Mouse (Mus musculus): Measurements from ENCODE around the gene Maz. TPM values are rescaled to one million over a fixed set of nuclear protein-coding genes. Genes with fewer than 3 reads are reported as not detected.

Maz gene
- total and polyA plus RNA-seq, 3 experiments, result 98.7 to 840 (median 114) TPM

DNA sequence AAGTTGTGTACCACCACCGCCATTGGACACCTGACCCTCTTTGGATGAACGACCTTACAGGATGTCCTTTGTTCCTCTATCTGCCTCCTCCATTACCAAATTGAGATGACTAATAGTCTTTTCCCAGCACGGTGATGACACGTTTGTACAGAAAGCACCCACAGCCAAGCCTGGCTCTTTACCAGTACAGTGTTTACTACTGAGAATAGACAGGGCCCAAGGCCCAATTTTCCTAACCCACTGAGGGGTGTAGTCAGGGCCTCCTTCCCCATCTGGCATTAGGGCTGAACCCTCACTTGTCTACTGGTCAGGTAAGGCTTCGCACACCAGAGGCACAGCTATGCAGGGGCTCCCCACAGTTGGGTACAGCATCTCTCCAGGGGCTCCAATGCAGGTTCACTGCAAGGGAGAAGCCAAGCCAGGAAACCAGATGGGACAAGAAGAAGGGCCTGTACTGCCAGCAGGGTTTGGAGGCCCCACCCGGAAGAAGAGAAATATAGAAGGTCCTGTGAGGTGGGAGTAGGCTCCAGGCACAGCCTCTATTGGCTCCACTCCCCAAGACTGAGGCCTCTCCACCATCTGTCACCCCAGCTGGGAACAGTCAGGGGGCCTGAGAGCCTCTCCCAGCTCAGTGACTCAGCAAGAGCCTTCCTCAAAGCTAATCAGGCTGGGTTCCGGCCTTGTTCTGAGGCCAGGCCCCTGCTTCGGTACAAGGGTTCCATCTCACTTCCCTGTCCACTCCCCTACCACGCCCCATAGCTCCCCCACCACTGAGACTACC lies 18.4 kb downstream of the Maz start:
- DNase-seq, result peak; percentile 77

DNA sequence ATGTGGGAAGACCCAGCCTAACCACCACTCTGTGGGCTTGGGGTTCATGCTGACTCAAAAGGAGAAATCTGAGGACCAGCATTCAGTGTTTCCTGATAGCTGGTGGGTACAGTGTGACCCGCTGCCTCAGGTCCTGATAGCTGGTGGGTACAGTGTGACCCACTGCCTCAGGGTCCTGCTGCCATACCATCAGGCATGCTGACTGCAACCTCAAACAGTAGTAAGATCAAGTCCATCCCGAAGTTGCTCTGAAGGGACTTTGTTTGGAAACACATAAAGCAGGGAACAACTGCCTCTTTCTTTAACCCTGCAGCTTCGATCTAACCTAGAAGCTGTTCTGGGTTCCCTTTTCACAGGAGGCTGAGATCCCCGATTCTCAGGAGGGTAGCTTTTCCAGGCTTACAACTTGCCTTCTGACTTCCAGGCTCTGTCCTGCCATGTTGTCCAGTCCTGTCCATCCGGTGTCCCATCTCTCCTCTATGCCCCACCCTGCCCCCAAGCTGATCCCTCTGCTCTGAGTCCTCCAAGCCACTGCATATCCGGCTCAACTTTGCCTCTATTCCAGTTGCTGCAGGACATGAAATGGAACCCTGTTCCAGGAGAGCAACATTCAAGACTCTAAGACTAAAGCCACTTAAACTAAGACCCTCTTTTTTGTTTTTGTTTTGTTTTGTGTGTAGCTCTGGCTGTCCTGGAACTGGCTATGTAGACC lies 19.4 kb downstream of the Maz start:
- DNase-seq, result no peak

- DNase-seq, result no peak
These were observed 22.5 kb downstream of the Maz start for GRCm38 (mm10) chr7:127004122-127004875.

GRCm38 (mm10) chr7:127003620-127004019 lies 23.2 kb downstream of the Maz start:
- no peak for DNase-seq

GRCm38 (mm10) chr7:126999568-126999967 lies 27.3 kb downstream of the Maz start:
- DNase-seq, result no peak

DNA sequence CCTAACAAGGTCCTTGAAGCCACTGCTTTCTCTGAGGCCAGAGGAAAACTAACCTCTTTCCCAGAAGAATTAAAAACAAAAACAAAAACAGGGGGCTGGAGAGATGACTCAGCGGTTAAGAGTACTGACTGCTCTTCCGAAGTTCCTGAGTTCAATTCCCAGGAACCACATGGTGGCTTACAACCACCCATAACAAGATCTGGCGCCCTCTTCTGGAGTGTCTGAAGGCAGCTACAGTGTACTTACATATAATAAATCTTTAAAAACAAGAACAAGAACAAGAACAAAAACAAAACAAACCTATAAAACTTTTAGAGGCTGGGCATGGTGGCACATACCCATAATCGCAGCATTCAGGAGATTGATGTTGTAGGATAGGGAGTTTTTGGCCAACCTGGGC lies 30.4 kb downstream of the Maz start:
- DNase-seq, result no peak

GRCm38 (mm10) chr7:126988816-126989215 lies 38.0 kb downstream of the Maz start:
- DNase-seq, result no peak

- DNase-seq, result peak; percentile 36
These were observed 40.5 kb downstream of the Maz start for GRCm38 (mm10) chr7:126986319-126986718.

DNA sequence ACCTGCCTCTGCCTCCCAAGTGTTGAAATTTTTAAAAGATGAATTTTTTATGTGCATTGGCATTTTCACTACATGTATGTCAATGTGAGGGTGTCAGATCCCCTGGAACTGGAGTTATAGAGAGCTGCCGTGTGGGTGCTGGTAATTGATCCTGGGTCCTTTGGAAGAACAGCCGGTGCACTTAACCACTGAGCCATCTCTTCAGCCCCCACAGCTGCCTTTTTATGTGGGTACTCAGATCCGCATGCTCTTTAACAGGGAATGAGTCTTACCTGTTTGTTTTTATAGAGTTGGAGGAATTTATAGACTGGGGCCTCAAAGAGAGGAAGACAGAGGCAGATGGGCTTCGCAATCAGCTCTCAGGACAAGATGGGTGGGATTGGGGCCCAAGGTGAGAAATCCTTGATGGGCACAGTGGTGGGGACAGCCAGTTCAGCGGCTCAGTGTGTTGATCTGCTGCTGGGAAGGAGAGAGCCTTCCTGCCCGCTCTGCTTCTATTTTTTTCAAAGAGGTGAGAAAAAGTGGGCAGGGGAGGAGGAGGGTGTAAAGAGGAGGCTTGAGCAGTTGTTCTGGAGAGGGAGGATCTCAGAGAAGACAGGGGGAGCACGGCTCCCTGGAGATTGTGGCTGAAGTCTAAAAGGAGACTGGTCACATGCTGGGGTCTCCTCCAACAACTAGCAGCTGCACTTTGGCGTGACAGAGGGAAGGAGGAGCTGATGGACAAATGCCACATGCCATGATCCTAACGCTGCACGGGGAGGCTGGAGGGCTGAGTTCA lies 42.0 kb downstream of the Maz start:
- DNase-seq, result no peak

- no peak for DNase-seq
These were observed 43.7 kb downstream of the Maz start for GRCm38 (mm10) chr7:126983113-126983512.

- no peak for DNase-seq
These were observed 44.8 kb downstream of the Maz start for GRCm38 (mm10) chr7:126982054-126982453.

DNA sequence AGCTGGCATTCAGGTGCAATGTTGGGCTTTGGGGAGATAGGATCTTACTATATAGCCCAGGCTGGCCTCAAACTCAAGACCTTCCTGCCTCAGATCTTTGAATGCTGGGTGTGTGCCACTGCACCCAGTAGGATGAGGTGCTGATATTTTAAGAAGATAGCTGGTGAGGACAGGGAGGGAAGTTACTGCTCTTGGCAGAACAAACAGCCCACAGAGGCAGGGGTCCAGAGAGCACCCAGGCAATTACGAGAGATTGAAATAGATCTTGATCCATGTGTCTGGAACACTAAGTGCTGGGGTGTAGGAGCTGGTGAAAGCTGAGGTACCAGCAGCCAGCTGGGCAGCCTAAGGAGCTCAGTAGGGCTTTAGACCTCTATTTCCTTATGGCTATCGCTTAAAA lies 45.2 kb downstream of the Maz start:
- DNase-seq, result no peak

DNA sequence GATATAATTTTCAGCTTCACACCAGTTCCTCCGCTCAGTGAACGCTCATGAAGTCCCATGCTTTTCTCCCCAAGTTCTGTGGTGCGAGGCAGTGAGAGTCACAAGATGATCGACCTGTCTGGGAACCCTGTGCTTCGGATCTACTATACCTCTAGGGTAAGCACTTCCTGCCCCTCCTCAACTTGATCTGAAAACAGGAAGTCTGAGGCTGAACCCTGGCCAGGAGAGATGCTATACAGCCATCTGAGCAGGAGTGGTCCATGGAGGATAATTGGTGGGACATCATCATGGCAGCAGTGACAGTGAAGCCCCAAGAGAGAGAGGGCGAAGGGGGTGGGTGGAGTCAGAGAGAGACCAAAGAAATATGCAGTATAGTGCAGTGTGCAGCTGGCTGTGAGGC lies 48.0 kb downstream of the Maz start:
- no peak for DNase-seq

DNA sequence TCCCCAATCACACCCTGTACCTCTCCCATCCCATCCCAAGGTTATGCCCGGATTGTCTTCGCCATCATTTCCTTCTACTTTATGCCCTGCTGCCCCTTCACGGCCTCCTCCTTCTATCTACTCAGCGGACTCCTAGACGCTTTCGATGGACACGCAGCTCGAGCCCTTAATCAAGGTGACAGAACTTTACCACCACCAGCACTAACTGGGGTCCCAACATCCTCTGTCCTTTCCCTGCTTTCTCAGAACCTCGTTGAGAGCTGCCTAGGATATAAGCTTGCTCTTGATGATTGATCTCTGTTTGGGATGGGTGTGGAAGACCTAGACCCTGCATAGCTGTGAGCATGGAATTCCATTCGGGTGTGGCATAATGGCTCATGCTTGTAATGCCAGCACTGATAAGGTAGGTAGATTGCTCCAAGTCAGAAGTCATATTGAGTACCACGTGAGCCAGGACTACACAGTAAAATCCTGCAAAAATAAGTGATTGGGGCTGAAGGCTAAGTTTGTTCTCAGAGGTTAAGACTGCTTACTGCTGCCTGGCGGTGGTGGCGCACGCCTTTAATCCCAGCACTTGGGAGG lies 49.9 kb downstream of the Maz start:
- peak; percentile 39 for DNase-seq

- peak; percentile 96 for DNase-seq
These were observed 50.6 kb downstream of the Maz start, which contains the start of gene Cdiptos for GRCm38 (mm10) chr7:126975950-126976866. Cdiptos (minus strand) TSS chr7:126976098.

DNA sequence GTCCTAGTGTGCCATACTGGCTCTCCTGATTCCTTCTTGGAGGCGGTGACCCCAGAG lies 51.1 kb downstream of the Maz start, which contains the start of gene Cdipt:
TSS of gene Cdipt (plus strand) at position 22 of the 57 bp plus-strand sequence.
- no peak for DNase-seq

- DNase-seq, result no peak
These were observed 51.3 kb downstream of the Maz start for GRCm38 (mm10) chr7:126975493-126975892.

Data from adrenal gland, adult 2 months (tissue).